Mouse (Mus musculus) spleen, adult 2 months (tissue): ENCODE measurements around the gene Slc2a8.

Source experiments
- CTCF ChIP-seq: fragments of 200-500 bp; IDR thresholded peaks from 2 replicates; pipeline ENCODE4 v1.5.1; 2011; ENCODE audit warnings: mild to moderate bottlenecking, inconsistent platforms; ENCODE audit not compliant: insufficient read depth, insufficient read length, insufficient replicate concordance; ENCODE audit errors: extremely low read depth
- POLR2A ChIP-seq: fragments of 200-500 bp; IDR thresholded peaks from 2 replicates; pipeline ENCODE4 v1.6.1; 2011; ENCODE audit warnings: low read depth, low read length, inconsistent platforms

DNA sequence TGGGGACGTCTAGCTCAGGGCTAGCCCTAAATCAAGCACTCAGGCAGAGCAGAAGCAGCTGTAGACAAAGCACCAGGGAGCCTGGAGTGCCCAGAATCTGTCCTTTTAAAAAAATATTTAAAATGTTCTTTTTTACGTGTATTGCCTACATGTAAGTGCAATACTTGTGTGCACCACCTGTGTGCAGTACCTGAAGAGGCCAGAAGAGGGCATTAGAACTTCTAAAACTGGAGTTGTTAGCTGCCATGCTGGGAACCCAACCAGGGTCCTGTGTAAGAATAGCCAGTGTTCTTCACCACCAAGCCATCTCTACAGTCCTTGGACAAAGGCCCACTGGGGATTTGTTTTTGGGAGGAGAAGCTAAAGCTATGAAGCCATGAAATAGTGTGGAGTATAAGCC lies 27.3 kb downstream of the Slc2a8 start:
- TF ChIP-seq CTCF = no peak
- no peak for TF ChIP-seq POLR2A
